8 mouse cellular contexts compared by ENCODE assay signal in the genomic region with DNA sequence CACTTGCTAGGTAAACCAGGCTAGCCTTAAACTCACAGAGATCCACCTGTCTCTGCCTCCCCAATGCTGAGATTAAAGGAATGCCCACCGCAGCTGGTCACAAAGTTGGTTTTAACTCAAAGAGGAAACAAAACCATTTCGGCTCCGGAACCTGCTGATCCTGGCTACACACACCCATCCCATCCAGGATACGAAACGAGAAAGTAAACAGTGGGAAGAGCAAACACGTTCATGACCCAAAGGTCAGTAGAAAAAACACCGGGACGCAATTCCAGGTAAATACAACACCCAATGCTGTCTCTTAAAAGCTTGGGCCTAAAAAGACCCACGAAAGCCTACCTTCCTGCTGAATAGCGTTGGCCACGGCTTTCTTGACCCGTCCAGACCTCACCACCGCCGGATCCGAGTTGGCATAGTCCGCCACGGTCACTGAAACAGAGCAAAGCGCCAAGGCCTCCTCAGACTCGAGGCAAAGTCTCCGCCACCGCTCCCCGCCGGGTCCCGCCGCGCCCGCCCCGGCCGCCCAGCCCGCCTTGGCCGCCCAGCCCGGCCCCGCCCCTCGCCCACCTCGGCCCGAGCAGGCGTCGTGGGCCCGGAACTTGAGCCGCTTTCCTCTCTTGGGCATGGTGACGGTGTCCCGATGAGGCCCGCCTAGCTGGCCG. TPM values are rescaled to one million over a fixed set of nuclear protein-coding genes. Genes with fewer than 3 reads are reported as not detected.
DNase-seq lines count a peak whose midpoint lies in the region; ATAC-seq and TF ChIP-seq lines count a peak whose summit lies in the region.

No protein-coding gene starts in this region.

- peaks cover 39% of the 10 kb centered on the region for H3K36me3 ChIP-seq in C2C12 (ENCODE audit: control insufficient read depth, insufficient read depth)
- H3K36me3 ChIP-seq in limb, embryonic 12.5 days = peaks cover 35% of the 10 kb centered on the region
- H3K36me3 ChIP-seq in neural tube, embryonic 12.5 days = peaks cover 22% of the 10 kb centered on the region

- peak overlapping the region; percentile 94 for H3K9ac ChIP-seq in limb, embryonic 12.5 days (replicated peaks)
- peak overlapping the region; percentile 93 for H3K9ac ChIP-seq in neural tube, embryonic 12.5 days

- no peak for TF ChIP-seq CTCF in gastrocnemius, adult 2 months (IDR thresholded peaks at IDR 0.05)
- TF ChIP-seq CTCF in C2C12 (IDR thresholded peaks at IDR 0.05; ENCODE audit: control insufficient read depth, insufficient read depth, insufficient read length) = no peak
- no peak for TF ChIP-seq CTCF in embryonic fibroblast, embryonic 13.5 days (IDR thresholded peaks at IDR 0.05; ENCODE audit: borderline replicate concordance, insufficient read depth, low read length)

- 0 out of 2 replicates have a peak, but pooled peaks cover 2% of the 10 kb centered on the region for H3K4me1 ChIP-seq in embryonic fibroblast, embryonic 13.5 days (ENCODE audit: control insufficient read depth, insufficient read depth, low read length)
- H3K4me1 ChIP-seq in limb, embryonic 12.5 days (replicated peaks) = peaks cover 8% of the 10 kb centered on the region
- H3K4me1 ChIP-seq in neural tube, embryonic 12.5 days = peaks cover 13% of the 10 kb centered on the region

- intact Hi-C loops in gastrocnemius, adult 2 months (cut with DNase I) = loop anchor here (10.0 kb wide), 1 partner anchor 243 kb away; no protein-coding TSS in a partner anchor

- H3K4me2 ChIP-seq in limb, embryonic 12.5 days = peak overlapping the region; percentile 80
- H3K4me2 ChIP-seq in neural tube, embryonic 12.5 days (replicated peaks) = peak overlapping the region; percentile 71

- H3K79me3 ChIP-seq in C2C12 (ENCODE audit: low read depth) = peaks cover 35% of the 10 kb centered on the region

- no peak for DNase-seq in gastrocnemius, adult 2 months
- no peak for DNase-seq in gastrocnemius, adult 18-20 months (ENCODE audit: low spot score)
- DNase-seq in right cerebral cortex, postnatal 36 days (ENCODE audit: low spot score in 2 of 2) = no peak
- no peak for DNase-seq in layer of hippocampus, postnatal 14 days (ENCODE audit: low spot score in 2 of 2)

- no peak for TF ChIP-seq POLR2A in embryonic fibroblast, embryonic 13.5 days (IDR thresholded peaks at IDR 0.05; ENCODE audit: low read depth, low read length)

- peak; percentile 89 for ATAC-seq in limb, embryonic 12.5 days (ENCODE audit: insufficient number of reproducible peaks, insufficient read depth, low FRiP score, low TSS enrichment, low read depth)
- ATAC-seq in neural tube, embryonic 12.5 days (ENCODE audit: low FRiP score, low read depth) = peak; percentile 69

- H3K79me2 ChIP-seq in C2C12 (ENCODE audit: control insufficient read depth, insufficient read depth) = peaks cover 47% of the 10 kb centered on the region

- 2% methylated on average over 33 of the region's 44 CpGs for WGBS in limb, embryonic 12.5 days
- 2% methylated on average over 41 of the region's 44 CpGs for WGBS in neural tube, embryonic 12.5 days

- H3K9me3 ChIP-seq in limb, embryonic 12.5 days = no peaks in the 10 kb centered on the region
- no peaks in the 10 kb centered on the region for H3K9me3 ChIP-seq in neural tube, embryonic 12.5 days

- no peaks in the 10 kb centered on the region for H3K27me3 ChIP-seq in C2C12 (ENCODE audit: control insufficient read depth, insufficient read depth, insufficient read length)
- H3K27me3 ChIP-seq in limb, embryonic 12.5 days = no peaks in the 10 kb centered on the region
- H3K27me3 ChIP-seq in neural tube, embryonic 12.5 days (replicated peaks) = 0 out of 2 replicates have a peak, but pooled peaks cover 2% of the 10 kb centered on the region

- H3K4me3 ChIP-seq in gastrocnemius, adult 2 months = peak overlapping the region; percentile 97
- H3K4me3 ChIP-seq in C2C12 (ENCODE audit: insufficient read depth, poor library complexity, severe bottlenecking) = peak overlapping the region; percentile 68
- H3K4me3 ChIP-seq in embryonic fibroblast, embryonic 13.5 days (ENCODE audit: insufficient read depth, low read length) = peak overlapping the region; percentile 99
- peak overlapping the region; percentile 92 for H3K4me3 ChIP-seq in limb, embryonic 12.5 days (replicated peaks)
- H3K4me3 ChIP-seq in neural tube, embryonic 12.5 days = peak overlapping the region; percentile 86

- peak overlapping the region; percentile 97 for H3K27ac ChIP-seq in gastrocnemius, adult 2 months
- 0 out of 2 replicates have a peak overlapping the region, but pooled peaks have one; percentile 42 for H3K27ac ChIP-seq in embryonic fibroblast, embryonic 13.5 days (ENCODE audit: insufficient read depth, low read length)
- peak overlapping the region; percentile 80; the same call in 1 of the 2 replicates for H3K27ac ChIP-seq in limb, embryonic 12.5 days
- H3K27ac ChIP-seq in neural tube, embryonic 12.5 days = no peak overlapping the region; the same call in 1 of the 2 replicates

- H3ac ChIP-seq in C2C12 (ENCODE audit: control insufficient read depth, insufficient read length, low read depth) = peak overlapping the region; percentile 84

TF ChIP-seq in C2C12, 6 proteins besides CTCF, POLR2A, EP300 and RAD21:
- TF ChIP-seq FOSL1 (IDR thresholded peaks at IDR 0.05; ENCODE audit: insufficient read depth, low read length, poor library complexity, severe bottlenecking) (no peak), MYOD1 (IDR thresholded peaks at IDR 0.05; ENCODE audit: control insufficient read depth, insufficient read length, low read depth) (no peak)

RNA-seq across cellular contexts. Expression of a gene that starts 0.5 kb away (rescaled TPM):
- 10 to 100 TPM; 12.3 to 12.4 TPM for total RNA-seq in gastrocnemius, adult 2 months (2021)
- 10 to 100 TPM; 10.1 to 10.4 TPM for total RNA-seq in gastrocnemius, adult 18-20 months (2021)
- 85.2 TPM for polyA plus RNA-seq in C2C12 (2012; fragmentation: generic; extraction: Trizol)
- polyA plus RNA-seq in embryonic fibroblast, embryonic 13.5 days (2011; ENCODE audit: insufficient read length, low read depth, missing spikeins) = 66.3 and 68.0 TPM in 2 replicates
- polyA plus RNA-seq in limb, embryonic 12.5 days (2016; fragmentation: Nextera tagmentation; extraction: Ambion mirVana) = 96.6 and 99.3 TPM in 2 replicates
- 110 and 114 TPM in 2 replicates for polyA plus RNA-seq in neural tube, embryonic 12.5 days (2016; fragmentation: Nextera tagmentation; extraction: Ambion mirVana)
- total RNA-seq in layer of hippocampus, postnatal 14 days (2021) = 10 to 100 TPM; 80.0 to 84.3 TPM

RNA-seq across cellular contexts. Expression of a gene that starts 24.4 kb away (rescaled TPM):
- total RNA-seq in gastrocnemius, adult 2 months (2021) = not detected
- not detected for total RNA-seq in gastrocnemius, adult 18-20 months (2021)
- polyA plus RNA-seq in C2C12 (2012; fragmentation: generic; extraction: Trizol) = not detected
- polyA plus RNA-seq in embryonic fibroblast, embryonic 13.5 days (2011; ENCODE audit: insufficient read length, low read depth, missing spikeins) = not detected in 2 replicates
- not detected in 2 replicates for polyA plus RNA-seq in limb, embryonic 12.5 days (2016; fragmentation: Nextera tagmentation; extraction: Ambion mirVana)
- not detected in 2 replicates for polyA plus RNA-seq in neural tube, embryonic 12.5 days (2016; fragmentation: Nextera tagmentation; extraction: Ambion mirVana)
- not detected for total RNA-seq in layer of hippocampus, postnatal 14 days (2021)

RNA-seq across cellular contexts. Expression of a gene that starts 28.6 kb away (rescaled TPM):
- total RNA-seq in gastrocnemius, adult 2 months (2021) = under 1 TPM; 0.42 to 0.46 TPM
- total RNA-seq in gastrocnemius, adult 18-20 months (2021) = under 1 TPM; 0.21 to 0.43 TPM
- polyA plus RNA-seq in C2C12 (2012; fragmentation: generic; extraction: Trizol) = 0.35 TPM
- 1.2 and 1.4 TPM in 2 replicates for polyA plus RNA-seq in embryonic fibroblast, embryonic 13.5 days (2011; ENCODE audit: insufficient read length, low read depth, missing spikeins)
- polyA plus RNA-seq in limb, embryonic 12.5 days (2016; fragmentation: Nextera tagmentation; extraction: Ambion mirVana) = 6.5 and 6.7 TPM in 2 replicates
- 8.0 and 8.6 TPM in 2 replicates for polyA plus RNA-seq in neural tube, embryonic 12.5 days (2016; fragmentation: Nextera tagmentation; extraction: Ambion mirVana)
- 10 to 100 TPM; 82.3 to 86.7 TPM for total RNA-seq in layer of hippocampus, postnatal 14 days (2021)

RNA-seq across cellular contexts. Expression of a gene that starts 44.0 kb away (rescaled TPM):
- 10 to 100 TPM; 82.3 to 84.1 TPM for total RNA-seq in gastrocnemius, adult 2 months (2021)
- total RNA-seq in gastrocnemius, adult 18-20 months (2021) = 10 to 100 TPM; 80.0 to 84.8 TPM
- polyA plus RNA-seq in C2C12 (2012; fragmentation: generic; extraction: Trizol) = 68.4 TPM
- polyA plus RNA-seq in embryonic fibroblast, embryonic 13.5 days (2011; ENCODE audit: insufficient read length, low read depth, missing spikeins) = 135 and 158 TPM in 2 replicates
- 42.6 and 44.0 TPM in 2 replicates for polyA plus RNA-seq in limb, embryonic 12.5 days (2016; fragmentation: Nextera tagmentation; extraction: Ambion mirVana)
- polyA plus RNA-seq in neural tube, embryonic 12.5 days (2016; fragmentation: Nextera tagmentation; extraction: Ambion mirVana) = 27.9 and 29.8 TPM in 2 replicates
- 10 to 100 TPM; 24.0 to 31.4 TPM for total RNA-seq in layer of hippocampus, postnatal 14 days (2021)

RNA-seq across cellular contexts. Expression of a gene that starts 53.9 kb away (rescaled TPM):
- 100 to 1,000 TPM; 163 to 196 TPM for total RNA-seq in gastrocnemius, adult 2 months (2021)
- total RNA-seq in gastrocnemius, adult 18-20 months (2021) = 100 to 1,000 TPM; 184 to 193 TPM
- 65.7 TPM for polyA plus RNA-seq in C2C12 (2012; fragmentation: generic; extraction: Trizol)
- polyA plus RNA-seq in embryonic fibroblast, embryonic 13.5 days (2011; ENCODE audit: insufficient read length, low read depth, missing spikeins) = 87.5 and 99.8 TPM in 2 replicates
- 80.7 and 86.4 TPM in 2 replicates for polyA plus RNA-seq in limb, embryonic 12.5 days (2016; fragmentation: Nextera tagmentation; extraction: Ambion mirVana)
- 71.1 and 74.5 TPM in 2 replicates for polyA plus RNA-seq in neural tube, embryonic 12.5 days (2016; fragmentation: Nextera tagmentation; extraction: Ambion mirVana)
- 10 to 100 TPM; 62.2 to 64.1 TPM for total RNA-seq in layer of hippocampus, postnatal 14 days (2021)
